8 mouse cellular contexts compared by ENCODE assay signal in the genomic region with DNA sequence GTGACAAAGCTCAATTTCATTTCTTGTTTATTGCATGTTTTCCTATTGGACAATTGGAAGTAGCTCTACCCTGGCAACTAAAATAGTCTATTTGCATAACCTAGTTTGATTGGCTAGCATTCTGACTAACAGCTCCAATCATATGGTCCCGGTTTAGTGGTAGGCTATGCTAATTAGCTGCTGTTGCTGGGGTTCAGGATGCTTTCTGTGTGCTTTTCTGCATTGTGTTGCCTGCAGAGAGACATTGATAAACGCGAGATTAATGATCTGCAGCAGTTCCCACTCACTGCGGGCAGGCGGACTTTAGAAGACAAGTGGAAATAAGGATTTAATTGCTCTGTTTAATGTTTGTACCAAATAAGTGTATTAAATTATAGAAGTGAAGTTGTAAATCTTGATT.
DNase-seq lines count a peak whose midpoint lies in the region; ATAC-seq and TF ChIP-seq lines count a peak whose summit lies in the region.

No protein-coding gene starts in this region.

- H3K4me3 ChIP-seq in heart, embryonic 15.5 days: no peak overlapping the region
- no peak overlapping the region for H3K4me3 ChIP-seq in lung, embryonic 16.5 days (ENCODE audit: low read length)

- peaks cover 38% of the 10 kb centered on the region for H3K4me1 ChIP-seq in heart, embryonic 15.5 days (replicated peaks)
- H3K4me1 ChIP-seq in lung, embryonic 16.5 days (replicated peaks; ENCODE audit: control insufficient read depth, insufficient read depth, low read length): peaks cover 19% of the 10 kb centered on the region

- no peak for TF ChIP-seq CTCF in Patski (IDR thresholded peaks at IDR 0.05)

- WGBS in heart, embryonic 15.5 days: 15% methylated on average over 5 of the region's 5 CpGs
- WGBS in lung, embryonic 16.5 days: 20% methylated on average over 5 of the region's 5 CpGs

- POLR2A ChIA-PET in Patski (lab: Charles Lee): no interaction called here

- H3K36me3 ChIP-seq in heart, embryonic 15.5 days: no peaks in the 10 kb centered on the region
- H3K36me3 ChIP-seq in lung, embryonic 16.5 days (ENCODE audit: control insufficient read depth, insufficient read depth, low read length): no peaks in the 10 kb centered on the region

- in situ Hi-C loops in Patski (cut with MboI; ENCODE audit: low pct_unique_long_range_greater_than_20kb): no loop called here

- no peaks in the 10 kb centered on the region for H3K27me3 ChIP-seq in Patski
- H3K27me3 ChIP-seq in heart, embryonic 15.5 days: no peaks in the 10 kb centered on the region
- no peaks in the 10 kb centered on the region for H3K27me3 ChIP-seq in lung, embryonic 16.5 days (ENCODE audit: control insufficient read depth, insufficient read depth, low read depth, low read length)

- CTCF ChIA-PET in Patski (lab: Charles Lee): interaction anchor here (2.9 kb wide), 1 partner anchor 14 kb away, joined by 10 read pairs; no protein-coding TSS in a partner anchor

- ATAC-seq in Patski: peak; percentile 78
- ATAC-seq in heart, embryonic 15.5 days (replicated peaks; ENCODE audit: insufficient number of reproducible peaks, insufficient read depth, low FRiP score, low read depth): peak; percentile 81
- ATAC-seq in lung, embryonic 16.5 days (ENCODE audit: low read depth): peak; percentile 95

- H3K9me3 ChIP-seq in heart, embryonic 15.5 days (replicated peaks): no peaks in the 10 kb centered on the region
- no peaks in the 10 kb centered on the region for H3K9me3 ChIP-seq in lung, embryonic 16.5 days (ENCODE audit: control insufficient read depth, low read length)

- peak; percentile 46 to 58 for DNase-seq in B cell, adult 2 months
- DNase-seq in Patski (ENCODE audit: low read depth, low spot score) (no peak), MN1 (ENCODE audit: low spot score) (no peak)
- DNase-seq in embryo, embryonic 10.5 days (ENCODE audit: low spot score): peak; percentile 84
- DNase-seq in kidney, postnatal 10 days: peak; percentile 63
- peak; percentile 86 for DNase-seq in retina, postnatal 1 day

- no peak overlapping the region for H3K4me2 ChIP-seq in heart, embryonic 15.5 days
- no peak overlapping the region for H3K4me2 ChIP-seq in lung, embryonic 16.5 days (ENCODE audit: low read depth, low read length)

- H3K27ac ChIP-seq in heart, embryonic 15.5 days: no peak overlapping the region
- H3K27ac ChIP-seq in lung, embryonic 16.5 days (ENCODE audit: low read length): no peak overlapping the region

- no peak overlapping the region for H3K9ac ChIP-seq in heart, embryonic 15.5 days
- H3K9ac ChIP-seq in lung, embryonic 16.5 days (ENCODE audit: low read length): no peak overlapping the region

Comparison
In these comparisons a context has a peak if more than half of its experiments do, and no peak if none do; other contexts are left out.
1. DNase-seq: peak in B cell, adult 2 months (2 of 2), embryo, embryonic 10.5 days (single experiment), kidney, postnatal 10 days (single experiment) and retina, postnatal 1 day (single experiment); none in Patski (single experiment) and MN1 (single experiment).
2. Peak in every context shown above with its lines, with median percentiles within 50 percentile points of each other: ATAC-seq.